Mouse (Mus musculus): ENCODE results near the gene Gfpt1.
A peak's percentile ranks its signal among the peaks of the same experiment; 100 is the strongest.

Gfpt1 gene

GRCm38 (mm10) chr6:87101281-87101954 lies 58.8 kb downstream of the Gfpt1 start:
- peak; percentile 81 to 90 for DNase-seq (ENCODE audit: low spot score in 2 of 2)

DNA sequence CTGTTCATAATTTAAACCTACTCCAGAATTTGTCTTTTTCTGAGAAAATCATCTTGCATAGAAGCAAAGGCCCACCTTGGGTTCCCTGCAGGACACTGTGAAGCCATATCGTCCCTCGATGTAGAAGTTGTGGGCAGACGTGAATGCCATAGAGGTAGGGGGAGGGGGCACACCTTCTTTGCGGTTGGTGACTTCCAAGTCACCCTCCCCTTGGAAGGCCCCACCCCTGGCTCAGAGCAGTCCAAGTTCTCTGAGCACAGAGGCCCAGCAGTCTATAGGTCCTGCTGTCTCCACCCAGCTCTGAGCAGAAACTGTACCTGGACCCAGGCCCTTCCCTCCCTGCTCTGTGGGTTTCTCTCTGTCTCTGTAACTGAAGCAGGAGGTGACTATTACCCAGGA lies 59.3 kb downstream of the Gfpt1 start:
- DNase-seq (ENCODE audit: low spot score in 2 of 2), result peak in 1 of 2 experiments; percentile 15

GRCm38 (mm10) chr6:87102421-87102911 lies 59.8 kb downstream of the Gfpt1 start:
- DNase-seq (ENCODE audit: low spot score in 2 of 2), result peak in 1 of 2 experiments; percentile 42

- DNase-seq (ENCODE audit: low spot score in 2 of 2), result no peak
Observed at GRCm38 (mm10) chr6:87103314-87103713, 60.7 kb downstream of the Gfpt1 start.

- no peak for DNase-seq (ENCODE audit: low spot score in 2 of 2)
Observed at GRCm38 (mm10) chr6:87104123-87104796, 61.6 kb downstream of the Gfpt1 start, which contains the start of gene D6Ertd527e. Gene D6Ertd527e, plus strand, starts transcription at chr6:87104746.

DNA sequence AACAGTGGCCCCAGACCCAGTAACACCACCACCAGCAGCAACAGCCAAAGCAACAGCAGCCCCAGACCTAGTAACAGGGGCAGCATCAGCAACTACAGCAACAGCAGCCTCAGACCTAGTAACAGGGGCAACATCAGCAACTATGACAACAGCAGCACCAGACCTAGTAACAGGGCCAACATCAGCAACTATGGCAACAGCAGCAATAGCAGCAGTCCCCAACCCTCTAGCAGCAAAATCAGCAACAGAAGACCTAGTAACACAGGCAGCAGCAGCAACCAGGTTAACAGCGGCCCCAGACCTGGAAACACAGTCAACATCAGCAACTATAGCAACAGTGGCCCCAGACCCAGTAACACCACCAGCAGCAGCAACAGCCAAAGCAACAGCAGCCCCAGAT lies 68.8 kb downstream of the Gfpt1 start:
- no peak for DNase-seq (ENCODE audit: low spot score in 2 of 2)

- peak in 1 of 2 experiments; percentile 23 for DNase-seq (ENCODE audit: low spot score in 2 of 2)
Observed at GRCm38 (mm10) chr6:87112125-87112524, 69.5 kb downstream of the Gfpt1 start.

DNA sequence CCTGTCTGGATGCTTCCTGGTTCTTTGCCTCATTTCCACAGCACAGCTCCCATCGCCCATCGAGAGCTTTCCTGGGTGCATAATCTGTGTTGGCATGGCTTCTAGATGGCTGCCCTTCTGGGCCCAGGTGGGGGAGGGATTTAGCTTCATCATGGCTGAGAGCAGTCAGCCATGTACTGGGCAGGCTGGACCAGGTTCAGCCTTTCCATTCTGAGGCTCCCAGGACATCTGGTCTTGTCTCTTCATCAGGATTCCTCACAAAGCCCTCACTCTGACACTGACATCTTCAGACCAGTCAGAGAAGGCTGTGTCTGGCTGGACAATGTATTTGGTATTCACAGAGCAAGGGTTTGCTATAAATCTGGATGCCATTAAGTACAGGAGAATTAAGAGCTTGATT lies 73.3 kb downstream of the Gfpt1 start:
- DNase-seq (ENCODE audit: low spot score in 2 of 2), result no peak

GRCm38 (mm10) chr6:87116596-87116995 lies 74.0 kb downstream of the Gfpt1 start:
- DNase-seq (ENCODE audit: low spot score in 2 of 2), result no peak

- DNase-seq (ENCODE audit: low spot score in 2 of 2), result no peak
Observed at GRCm38 (mm10) chr6:87119066-87119837, 76.6 kb downstream of the Gfpt1 start.

- DNase-seq (ENCODE audit: low spot score in 2 of 2), result no peak
Observed at GRCm38 (mm10) chr6:87119975-87120374, 77.3 kb downstream of the Gfpt1 start.

- no peak for DNase-seq (ENCODE audit: low spot score in 2 of 2)
Observed at GRCm38 (mm10) chr6:87120661-87121060, 78.0 kb downstream of the Gfpt1 start.

- no peak for DNase-seq (ENCODE audit: low spot score in 2 of 2)
Observed at GRCm38 (mm10) chr6:87121961-87122360, 79.3 kb downstream of the Gfpt1 start.

DNA sequence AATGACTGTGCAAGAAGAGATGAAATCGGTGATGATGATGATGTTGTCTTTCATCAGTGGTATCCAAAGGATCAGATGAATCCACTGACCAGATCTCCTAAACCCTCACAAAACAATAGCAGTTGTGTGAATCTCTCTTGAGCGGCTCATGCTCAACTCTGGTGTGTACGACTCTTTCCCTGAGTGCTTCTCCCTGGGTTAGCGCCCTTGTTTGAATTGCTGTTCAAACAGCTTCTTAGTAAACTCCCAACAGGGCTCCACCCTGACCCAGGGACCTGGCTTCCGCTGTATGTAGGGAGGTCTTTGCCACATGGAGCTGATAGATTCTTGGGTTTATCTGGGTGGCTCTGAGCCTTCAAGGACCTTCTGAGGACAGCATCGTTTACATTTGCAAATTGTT lies 80.8 kb downstream of the Gfpt1 start:
- no peak for DNase-seq (ENCODE audit: low spot score in 2 of 2)

DNA sequence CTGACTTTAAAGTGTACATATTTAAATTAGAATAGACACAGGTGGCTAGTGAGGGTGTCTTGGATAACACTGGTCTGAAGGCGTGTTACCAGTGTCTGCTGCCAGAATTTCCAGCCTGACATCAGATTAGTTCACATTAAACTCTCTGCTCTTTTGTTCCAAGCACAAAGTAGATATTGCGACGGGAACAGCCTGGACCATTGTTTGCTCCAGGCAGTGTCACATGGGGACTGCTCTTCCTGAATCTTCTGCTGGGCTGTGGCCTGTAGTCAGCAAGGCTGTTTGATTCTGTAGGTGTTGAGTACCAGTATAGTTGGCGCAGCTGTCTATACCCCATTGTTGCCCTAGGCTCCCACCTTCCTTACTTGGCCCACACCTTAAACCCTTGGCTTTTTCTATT lies 81.3 kb downstream of the Gfpt1 start:
- DNase-seq (ENCODE audit: low spot score in 2 of 2), result no peak

DNA sequence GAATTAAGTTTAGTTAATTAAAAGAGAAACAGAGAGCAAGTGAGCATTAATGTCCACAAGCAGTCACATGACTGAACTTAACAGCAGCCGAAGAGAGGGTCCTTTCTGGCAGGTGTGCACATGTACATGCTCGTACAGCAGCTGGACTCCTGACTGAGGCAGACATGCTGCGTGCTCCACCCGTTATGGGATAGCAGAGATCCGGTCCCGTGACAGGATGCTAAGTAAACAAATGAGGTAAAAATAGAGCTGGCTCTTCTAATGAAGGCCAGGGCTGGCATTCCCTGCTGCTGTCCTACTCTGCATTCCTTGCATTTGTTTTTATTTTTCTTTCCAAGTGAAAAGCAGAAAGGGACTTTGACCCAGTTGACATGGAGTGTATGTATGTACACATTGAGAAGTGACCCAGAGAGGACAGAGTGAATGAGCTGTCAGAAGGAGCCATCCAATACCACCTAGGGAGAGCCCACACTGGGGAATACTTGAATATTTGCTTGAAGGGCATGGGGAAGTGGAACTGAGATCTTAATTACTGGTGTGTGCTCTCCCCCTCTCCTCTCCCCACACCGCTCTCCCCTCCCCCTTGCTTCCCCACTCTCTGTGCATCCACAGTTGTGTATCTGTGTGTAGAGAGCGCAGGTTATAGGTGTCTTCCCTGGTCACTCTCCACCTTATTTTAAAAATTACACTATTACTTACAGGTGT lies 84.6 kb downstream of the Gfpt1 start:
- DNase-seq (ENCODE audit: low spot score in 2 of 2), result no peak

DNA sequence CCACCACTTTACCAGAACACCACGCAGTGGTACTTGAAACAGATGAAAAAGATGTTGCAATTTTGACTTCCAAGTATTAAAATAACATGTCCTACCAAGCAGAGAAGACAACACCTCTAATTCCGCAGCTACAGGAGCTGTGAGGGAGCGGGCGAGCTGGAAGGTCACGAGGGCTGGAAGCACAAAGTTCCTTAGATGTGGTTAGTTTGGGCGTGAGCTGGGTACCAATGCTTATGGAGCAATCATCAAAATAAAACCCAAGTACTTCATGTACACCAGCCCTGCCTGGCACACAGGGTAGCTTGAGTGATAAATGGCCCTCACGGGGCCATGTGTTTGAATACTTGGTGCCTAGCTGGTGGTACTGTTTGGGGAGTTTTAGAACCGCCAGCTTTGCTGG lies 87.2 kb downstream of the Gfpt1 start:
- peak in 1 of 2 experiments; percentile 28 for DNase-seq (ENCODE audit: low spot score in 2 of 2)

DNA sequence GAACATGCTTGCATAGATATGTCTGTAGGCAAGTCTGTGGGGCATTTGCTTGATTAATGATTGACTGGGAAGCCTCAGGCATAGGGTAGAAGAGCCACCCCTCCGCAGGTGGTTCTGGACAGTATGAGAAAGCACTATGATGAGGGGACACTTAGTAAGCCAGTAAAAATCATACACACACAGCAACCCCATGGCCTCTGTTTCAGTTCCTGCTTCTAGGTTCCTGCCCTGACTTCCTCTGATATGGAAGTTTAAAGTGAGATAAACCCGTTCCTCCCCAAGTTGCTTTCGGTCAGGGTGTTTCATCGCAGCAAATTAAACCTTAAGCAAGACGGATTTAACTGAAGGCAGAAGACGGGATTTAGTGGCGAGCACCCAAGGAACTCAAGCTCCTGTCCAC lies 88.0 kb downstream of the Gfpt1 start:
- no peak for DNase-seq (ENCODE audit: low spot score in 2 of 2)

DNA sequence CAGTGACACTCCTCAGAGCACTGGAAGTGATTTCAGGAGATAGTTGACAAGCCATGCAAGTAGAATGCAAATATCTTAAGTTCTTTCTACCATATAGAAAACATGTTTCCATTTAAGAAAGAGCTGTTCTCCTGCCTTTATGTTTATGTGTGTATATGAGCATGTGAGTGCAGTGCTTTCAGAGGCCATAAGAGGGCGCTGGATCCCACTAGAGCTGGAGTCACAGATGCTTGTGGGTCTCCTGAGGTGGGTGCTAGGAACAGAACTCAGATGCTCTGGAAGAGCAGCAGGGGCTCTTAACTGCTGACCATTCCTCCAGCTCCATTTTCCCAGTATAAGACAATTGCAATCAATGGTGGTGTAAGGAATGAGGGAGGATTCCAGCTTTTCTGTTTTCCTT lies 88.4 kb downstream of the Gfpt1 start:
- DNase-seq (ENCODE audit: low spot score in 2 of 2), result no peak

- DNase-seq (ENCODE audit: low spot score in 2 of 2), result no peak
Observed at GRCm38 (mm10) chr6:87133520-87133919, 90.9 kb downstream of the Gfpt1 start.

DNA sequence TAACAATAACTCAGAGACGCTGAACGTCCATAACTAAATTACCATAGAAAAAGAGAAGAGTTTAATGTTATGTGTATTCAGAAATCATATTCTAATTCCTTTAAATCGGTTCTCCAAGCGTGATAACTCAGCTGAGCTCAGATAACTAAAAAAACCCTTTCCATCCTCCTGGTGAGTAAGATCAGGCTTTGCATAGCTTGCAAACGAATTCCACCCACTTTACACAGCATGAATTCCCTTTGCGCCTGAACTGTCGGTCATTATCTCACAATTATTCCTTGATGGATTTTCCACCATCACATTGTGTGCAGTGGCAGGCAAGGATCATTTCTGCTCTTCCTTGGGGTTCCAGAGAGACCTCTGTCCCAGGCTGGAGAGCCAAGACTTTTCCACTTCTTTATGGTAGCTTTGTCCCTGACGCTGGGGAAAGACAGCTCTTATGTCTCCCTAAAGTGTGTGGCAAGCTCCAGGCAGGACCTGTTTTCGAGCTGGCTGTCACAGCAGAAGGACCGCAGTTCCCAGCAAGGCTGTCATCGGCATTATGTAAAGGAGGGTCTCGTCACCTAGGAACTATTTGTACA lies 91.4 kb downstream of the Gfpt1 start:
- no peak for DNase-seq (ENCODE audit: low spot score in 2 of 2)
